Mouse (Mus musculus) heart, adult 18-20 months (tissue): ENCODE data around the gene Shc2. TPM values are rescaled to one million over a fixed set of nuclear protein-coding genes. Genes with fewer than 3 reads are reported as not detected.
A peak's percentile ranks its signal among the peaks of the same experiment; 100 is the strongest.

Source experiments
- DNase-seq, 2 experiments: peaks; one replicate each; pipeline ENCODE4 v3.0.0; 2021 to 2022; ENCODE audit warnings: mixed read lengths in 1 of 2
- total RNA-seq, 2 experiments: library from RNA; stranded (reverse); gene quantifications; 2 replicates each; pipeline ENCODE4 v1.2.3; 2021

Shc2 gene
- total RNA-seq, 2 experiments from 2014 or later = 1.3 to 1.5 TPM

DNA sequence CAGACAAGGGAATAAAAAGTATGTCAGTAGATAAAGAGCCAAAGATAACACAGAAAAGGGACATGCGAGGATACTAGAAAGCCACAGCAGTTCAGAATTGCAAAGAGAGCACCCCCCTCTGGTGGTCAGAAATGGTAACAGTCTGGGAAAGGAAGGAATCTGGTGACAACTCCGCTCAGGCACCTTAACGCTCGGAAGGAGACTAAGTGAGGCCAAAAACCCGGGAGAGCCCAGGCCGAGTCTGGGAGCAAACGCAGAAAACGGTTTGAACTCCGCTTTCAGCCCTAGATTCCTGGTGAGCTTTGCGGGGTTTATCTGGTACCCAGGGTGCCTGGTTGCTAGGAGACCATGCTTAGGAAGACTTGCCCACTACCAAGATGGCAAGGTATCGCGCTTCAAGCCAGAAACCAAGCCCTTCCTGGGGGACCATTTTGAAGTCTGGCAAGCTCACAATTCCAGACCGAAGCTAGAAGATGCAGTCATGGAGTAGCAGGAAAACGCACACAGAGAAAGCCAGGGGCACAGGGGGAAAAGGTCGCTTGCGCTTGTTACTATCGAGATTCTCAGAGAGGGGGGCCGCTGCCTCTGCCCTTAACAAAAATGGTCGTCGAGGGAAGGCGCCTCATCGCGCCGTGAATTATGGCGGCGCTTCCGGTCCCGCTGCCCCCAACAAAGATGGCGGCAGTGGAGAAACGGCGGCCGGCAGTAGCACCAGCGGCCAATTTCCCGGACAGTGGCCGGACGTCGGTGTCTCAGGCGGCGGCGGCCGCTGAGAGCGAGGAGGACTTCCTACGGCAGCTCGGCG lies 31.3 kb upstream of the Shc2 start, which contains the start of gene Tpgs1:
Gene Tpgs1, plus strand, starts transcription at position 599 of the 805 bp plus-strand sequence.
- peak; percentile 92 to 95 for DNase-seq

DNA sequence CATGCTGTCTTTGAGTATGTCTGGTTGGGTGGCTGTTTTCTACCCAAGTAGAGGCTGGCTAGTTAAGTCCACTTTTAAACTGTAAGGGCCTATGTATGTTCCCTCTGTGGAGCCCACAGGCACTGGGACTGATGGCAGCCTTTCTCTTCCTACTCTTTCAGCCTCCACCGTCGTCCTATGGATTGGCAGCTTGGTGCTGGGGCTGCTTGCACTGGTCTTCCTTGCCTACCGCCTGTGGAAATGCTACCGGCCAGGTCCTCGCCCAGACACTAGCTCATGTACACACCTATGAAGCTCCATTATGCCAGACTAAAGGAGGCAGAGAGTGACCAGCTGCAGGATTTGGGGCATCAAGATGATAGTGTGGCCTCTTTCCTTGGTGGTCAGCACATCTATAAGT lies 30.4 kb upstream of the Shc2 start:
- no peak for DNase-seq

DNA sequence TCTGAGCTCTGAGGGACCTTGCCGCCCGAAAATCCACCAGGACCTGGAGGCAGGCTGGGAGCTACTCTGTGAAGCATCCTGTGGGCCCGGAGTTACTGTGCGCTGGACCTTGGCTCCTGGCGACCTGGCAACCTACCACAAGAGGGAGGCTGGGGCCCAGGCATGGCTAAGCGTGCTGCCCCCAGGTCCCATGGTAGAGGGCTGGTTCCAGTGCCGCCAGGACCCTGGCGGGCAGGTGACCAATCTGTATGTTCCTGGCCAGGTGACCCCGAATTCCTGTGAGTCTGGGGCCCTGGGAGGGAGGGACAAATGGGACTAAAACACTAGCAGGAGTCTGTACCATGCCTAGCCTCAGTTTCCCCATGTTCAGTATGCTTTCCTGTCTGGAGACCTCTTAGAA lies 28.8 kb upstream of the Shc2 start:
- DNase-seq = no peak

DNA sequence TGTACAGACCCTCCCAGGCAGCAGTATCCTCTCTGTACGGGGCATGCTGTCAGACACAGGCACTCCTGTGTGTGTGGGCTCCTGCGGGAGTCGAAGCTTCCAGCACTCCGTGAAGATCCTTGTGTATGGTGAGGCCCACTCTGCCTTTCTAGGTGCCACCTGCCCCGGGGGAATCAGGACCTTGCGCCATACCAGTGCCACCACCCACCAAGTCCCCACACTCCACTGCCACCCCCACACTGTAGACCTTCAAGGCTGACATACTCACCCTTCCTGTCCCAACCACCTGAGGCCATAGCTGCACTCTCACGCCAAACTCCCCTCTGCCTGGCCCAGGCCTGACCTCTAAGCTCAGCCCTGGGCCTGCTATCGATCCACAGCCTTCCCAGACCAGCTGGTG lies 27.3 kb upstream of the Shc2 start:
- DNase-seq = no peak

DNA sequence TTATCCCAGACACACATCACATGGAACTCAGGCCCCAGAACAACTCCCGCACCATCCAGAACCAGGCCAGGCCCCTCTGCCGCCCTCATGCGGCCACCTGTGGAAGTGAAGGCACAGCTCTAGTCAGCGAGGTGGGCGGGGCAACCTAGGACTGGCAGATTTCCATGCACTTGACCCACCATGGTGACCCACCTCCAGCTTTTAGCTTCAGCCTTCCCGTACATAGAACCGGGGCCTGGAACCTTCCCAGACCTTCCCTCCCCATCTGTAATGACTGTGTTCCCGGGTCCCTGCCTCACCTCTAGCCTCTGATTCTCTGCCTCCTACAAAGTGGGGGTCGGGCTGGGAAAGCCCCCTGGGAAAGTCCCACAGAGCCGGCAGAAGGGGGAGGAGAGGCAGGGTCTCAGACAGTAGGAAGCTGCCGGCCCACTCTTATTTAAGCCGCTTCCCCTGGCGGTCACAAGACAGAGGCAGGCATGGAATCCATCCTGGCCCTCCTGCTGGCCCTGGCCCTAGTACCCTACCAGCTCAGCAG lies 26.5 kb upstream of the Shc2 start, which contains the start of gene Madcam1:
Gene Madcam1, plus strand, starts transcription at position 429 of the 535 bp plus-strand sequence.
- peak in 1 of 2 experiments; percentile 75 for DNase-seq

DNA sequence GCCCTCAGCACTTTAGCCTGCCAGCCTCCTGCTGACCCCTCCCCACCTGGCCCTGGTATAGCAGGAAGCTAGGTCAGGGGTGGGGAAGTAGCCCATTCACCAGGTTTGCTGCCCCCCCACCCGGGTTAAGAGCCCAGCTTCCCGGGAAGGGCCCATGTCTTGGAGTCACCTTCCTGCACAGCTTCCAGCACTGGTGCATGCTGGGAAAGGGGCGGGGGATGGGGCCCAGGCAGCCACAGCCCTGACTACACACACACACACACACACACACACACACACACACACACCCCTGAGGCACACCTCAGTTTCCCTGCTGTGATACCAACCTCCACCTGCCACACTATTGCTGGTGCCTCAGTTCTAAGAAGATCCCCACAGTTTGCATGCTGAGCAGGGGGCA lies 24.1 kb upstream of the Shc2 start:
- DNase-seq = no peak

DNA sequence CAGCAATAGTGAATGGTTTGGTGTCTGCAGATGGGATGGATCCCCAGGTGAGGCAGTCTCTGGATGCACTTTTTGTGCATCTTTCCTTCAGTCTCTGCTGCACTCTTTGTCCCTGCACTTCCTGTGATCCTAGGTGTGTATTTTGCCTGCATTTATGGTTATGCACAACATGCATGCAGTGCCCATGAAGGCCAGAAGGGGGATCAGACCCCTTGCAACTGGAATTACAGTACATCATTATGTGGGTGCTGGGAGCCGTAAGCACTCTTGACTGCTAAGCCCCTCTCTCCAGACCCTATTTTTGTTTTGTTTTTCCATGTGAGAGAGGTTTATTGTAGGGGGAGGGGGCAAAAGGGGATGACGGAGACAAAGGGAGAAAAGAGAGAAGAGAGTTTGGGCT lies 22.6 kb upstream of the Shc2 start:
- no peak for DNase-seq

DNA sequence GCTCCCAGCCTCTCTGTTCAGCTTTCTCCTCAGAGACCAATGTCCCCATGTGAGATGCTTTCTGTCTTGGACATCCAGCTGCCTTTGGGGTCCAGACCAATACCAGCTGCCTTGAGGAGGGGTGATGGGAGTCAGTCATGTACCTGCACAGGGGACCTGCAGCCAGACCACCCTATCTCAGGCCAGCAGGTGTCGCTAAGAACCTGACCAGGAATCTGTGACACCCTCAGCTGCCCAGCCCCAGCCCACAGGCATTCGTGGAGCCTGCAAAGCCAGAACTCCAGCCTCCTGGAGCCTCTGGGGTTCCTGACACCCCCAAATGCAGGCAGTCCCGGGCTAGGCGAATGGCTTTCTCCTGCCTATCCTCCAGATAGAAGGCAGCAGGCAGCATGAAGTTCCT lies 21.1 kb upstream of the Shc2 start:
- no peak for DNase-seq

DNA sequence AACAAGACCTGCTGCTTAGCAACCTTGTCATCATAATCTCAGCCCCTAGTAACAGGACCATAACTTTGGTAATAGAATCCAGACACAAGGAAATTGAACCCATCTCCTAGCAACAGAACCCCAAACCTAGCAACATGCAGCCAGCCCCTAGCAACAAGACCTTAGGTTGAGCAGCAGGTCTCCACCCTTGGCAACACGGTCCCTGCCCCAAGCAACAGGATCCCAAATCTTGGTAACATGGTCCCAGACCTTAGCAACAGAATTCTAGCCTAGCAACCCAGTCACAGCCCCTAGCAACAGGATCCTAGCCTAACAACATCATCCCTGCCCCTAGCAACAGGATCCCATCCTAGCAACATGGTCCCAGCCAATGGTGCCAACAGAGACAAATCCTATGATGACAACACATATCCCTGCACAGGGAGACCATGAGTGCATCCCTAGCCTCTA lies 17.3 kb upstream of the Shc2 start:
- DNase-seq = no peak

DNA sequence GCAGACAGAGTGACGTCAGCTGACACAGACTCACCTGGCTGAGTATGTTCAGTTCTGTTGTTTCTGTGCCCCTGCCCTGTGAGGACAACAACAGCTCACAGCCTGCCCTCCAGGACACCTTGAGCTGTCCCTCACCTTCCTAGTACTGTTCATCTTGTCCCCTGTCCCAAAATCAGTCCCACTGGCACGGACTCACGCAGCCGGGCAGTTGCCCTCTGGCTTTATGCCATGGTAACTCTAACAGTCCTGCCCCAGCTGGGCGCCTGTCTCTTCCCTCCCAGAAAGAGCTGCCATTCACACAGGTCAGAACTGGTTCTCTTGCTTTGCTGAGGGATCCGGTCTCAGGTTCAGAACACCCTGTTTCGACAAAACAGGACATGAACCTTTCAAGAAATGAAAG lies 15.1 kb upstream of the Shc2 start:
- DNase-seq = peak; percentile 45 to 70

DNA sequence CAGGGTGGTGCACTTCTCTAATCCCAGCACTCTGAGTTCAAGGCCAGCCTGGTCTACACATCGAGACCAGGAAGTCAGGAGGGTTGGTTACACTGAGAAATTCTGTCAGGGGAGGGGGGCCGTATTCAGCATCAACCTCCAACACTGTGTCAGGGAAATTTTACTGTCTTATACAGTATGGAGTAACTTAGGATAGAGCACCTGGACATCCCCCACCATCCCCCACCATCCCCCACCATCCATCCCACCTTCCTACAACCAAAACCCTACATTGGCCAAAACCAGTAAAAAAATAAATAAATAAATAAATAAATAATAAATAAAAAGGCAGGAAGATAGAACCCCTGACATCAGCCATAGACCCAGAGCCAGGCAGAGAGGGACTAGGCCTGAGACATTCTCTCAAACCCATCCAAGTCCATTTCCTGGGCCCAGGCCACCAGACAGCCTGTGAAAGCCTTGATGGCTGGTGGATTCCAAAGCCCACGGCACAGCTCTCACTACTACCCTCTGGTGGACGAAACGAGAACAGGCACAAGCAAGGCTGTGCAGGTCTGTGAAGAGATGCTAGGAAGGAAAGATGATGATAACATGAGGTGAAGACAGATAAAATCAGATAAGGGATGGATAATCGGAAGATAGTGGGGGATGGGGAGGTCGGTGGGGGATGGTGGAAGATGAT lies 11.5 kb upstream of the Shc2 start:
- peak; percentile 50 to 86 for DNase-seq

DNA sequence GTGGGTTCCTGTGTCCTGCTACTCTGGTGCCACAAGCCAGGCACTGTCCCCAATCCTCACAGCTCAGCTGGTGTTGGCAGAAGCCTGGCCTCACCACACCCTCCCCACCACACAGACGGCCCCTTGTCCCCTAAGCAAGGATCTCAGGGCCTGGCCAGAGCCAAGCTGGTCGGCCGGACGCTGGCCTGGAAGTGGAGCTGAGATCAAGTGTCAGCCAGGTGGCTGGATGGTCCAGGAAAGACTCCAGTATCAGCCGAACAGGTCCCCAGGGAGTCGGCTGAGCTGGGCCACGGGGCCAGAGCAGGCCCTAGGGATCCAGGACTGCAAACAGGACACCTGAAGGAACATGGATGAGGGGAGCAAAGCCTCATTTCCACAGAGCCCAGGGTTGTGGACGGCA lies 8.0 kb upstream of the Shc2 start, which contains the start of gene Odf3l2:
Gene Odf3l2, minus strand, starts transcription at position 28 of the 400 bp plus-strand sequence.
- no peak for DNase-seq

DNA sequence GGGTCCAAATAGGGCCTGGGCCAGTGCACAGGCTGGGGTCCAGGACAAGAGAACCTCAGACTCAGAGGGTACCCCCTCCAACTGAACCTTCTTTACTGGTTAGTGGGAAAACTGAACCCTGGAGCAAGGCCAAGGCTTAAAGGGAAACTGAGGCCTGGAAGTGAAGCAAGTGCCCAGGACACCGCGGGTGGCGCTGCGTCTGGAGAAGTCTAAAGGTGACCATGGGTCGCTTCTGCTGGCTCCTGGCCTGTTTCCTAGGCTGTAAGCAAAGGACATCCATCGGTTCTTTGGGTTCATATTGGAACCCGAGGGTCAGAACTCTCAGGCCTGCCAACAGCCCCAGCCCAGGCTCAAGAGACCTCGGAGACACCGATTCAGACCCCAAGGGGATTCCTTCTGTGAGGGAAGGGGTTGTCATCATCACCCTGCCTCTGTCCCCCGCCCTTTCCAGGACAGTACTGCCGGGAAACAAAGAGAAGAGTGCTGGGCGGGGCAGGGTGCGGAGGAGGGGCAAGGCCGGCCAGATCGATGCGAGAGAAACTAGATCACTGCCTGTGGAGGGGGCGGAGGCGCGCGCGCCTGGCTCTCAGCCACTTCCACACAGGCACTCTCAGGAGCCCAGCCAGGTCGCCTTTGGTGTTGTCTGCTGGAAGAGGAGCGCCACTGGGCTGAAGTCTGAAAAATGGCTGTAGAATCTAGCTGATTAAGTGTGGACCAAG lies 927 bp upstream of the Shc2 start:
- peak; percentile 44 to 58 for DNase-seq

DNA sequence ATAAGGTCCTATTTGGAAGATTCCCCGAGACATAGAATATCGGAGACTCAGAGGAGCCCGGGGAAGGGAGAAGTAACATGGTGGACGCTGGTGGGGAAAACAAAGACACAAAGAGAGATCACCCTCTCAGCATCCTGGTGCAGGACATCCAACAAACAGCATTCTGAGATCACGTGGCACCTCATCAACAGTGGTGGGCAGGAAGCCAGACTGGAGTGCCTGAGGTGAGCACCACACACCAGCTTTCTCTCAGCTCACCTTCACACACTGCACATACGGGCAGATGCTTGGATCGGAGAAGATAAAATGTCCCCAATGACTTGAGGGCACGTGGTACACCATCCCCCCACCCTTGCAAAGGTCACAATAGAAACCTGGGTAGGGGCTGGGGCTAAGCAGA lies 1.4 kb downstream of the Shc2 start:
- DNase-seq = no peak

DNA sequence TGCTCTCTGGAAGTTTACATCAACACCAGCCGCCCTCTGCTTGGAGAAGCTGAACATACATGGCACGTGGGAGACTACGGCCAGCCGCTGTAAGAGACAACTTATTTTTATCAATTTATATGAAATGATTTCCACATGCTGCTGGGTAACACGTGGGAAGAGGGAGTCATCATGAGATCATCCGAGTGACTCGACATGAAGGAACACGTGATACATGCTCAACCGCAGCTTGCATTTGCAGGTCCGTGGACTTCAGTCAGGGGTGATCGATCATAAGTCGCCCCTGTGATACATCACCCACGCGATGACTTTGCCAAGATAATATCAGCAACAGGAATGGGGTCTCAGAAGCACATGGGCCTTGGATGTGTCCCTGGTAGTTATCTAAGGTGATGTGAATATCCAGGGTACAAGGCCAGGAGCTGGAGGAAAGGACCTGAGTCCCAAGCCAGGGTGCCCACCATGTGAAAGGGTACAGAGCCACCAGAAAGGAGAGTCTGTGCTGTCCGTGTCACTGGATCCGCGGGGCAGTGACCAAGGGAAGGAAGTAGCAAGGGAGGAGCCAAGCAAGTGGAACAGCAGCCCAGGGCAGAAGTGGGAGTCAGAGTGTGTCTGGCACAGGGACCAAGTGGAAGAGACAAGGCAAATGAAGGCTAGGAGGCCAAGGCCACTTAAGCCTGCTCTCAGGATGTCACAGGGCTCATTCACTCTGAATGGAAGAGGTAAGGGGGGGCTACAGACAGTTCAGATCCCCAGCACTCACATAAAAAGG lies 4.5 kb downstream of the Shc2 start:
- DNase-seq = no peak

DNA sequence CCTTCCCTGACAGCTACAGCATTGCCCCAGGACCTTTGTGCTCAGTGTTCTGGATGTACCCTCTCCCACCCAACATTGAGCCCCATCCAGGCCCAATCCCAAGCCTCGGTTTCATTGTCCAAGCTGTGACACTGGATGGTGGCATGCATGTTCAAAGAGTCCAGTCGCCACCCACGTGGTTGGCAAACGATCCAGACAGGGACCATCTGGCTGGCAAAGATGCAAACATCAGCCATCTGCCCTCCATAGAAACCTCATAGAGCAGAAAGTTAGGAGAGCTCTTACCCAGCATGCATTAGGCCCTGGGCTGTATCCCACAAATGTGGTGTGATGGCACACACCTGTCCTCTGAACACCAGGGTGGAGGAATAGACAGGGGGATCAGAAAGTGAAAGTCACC lies 6.3 kb downstream of the Shc2 start:
- DNase-seq = no peak

DNA sequence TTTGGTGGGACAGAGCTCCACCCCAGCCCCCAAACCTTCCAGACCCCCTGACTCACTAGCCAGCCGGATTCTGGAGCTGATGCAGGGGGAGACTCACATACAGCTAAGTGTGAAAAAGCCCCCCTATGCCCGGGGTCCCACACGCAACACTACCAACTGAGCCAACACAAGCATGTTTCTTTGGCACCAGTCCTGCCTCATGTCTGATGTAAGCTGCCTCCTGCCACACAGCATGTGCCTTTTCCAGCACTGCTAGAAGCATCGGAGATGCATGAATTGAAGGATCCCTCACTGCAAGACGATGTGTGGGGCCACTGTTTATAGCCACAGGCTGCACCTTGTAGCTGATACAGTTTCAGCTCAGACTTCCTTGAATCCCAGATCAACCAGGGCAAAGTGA lies 9.3 kb downstream of the Shc2 start:
- no peak for DNase-seq

DNA sequence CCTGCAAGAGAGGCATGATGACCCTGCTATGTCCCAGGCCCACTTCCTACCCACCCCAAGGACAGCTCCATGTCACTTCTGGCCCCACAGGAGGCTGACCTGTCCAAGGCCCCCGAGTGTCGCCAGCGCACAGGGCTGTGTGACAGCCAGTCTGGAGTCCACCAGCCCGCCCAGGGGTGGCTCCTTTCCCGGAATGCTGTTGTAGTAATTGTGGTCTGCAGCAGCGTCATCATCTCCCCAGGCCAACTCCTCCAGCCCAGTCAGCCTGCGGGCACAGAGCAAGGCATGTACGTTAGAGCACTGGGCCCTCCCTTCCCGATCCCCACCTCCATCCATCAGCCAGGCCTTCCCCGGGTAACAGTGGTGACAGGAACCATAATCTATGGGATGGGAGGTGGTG lies 11.6 kb downstream of the Shc2 start:
- DNase-seq = no peak

DNA sequence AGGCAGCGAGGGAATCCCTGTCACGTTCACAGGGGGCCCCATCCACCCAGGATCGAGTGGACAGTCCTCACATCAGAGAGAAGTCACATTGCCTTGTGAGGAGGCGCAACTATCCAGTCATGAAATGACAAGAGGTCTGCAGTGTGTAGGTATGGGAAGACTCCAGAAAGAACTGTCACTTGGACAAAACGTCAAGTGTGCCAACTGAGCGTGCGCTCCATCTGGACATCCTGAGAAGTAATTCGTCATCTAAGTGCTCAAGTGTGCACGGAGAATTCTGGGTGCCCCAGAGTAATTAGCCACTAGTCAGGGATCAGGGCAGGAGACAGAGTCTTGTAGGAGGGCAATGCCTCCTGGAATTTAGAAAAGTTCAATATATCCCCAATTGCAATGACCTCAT lies 12.3 kb downstream of the Shc2 start:
- no peak for DNase-seq

DNA sequence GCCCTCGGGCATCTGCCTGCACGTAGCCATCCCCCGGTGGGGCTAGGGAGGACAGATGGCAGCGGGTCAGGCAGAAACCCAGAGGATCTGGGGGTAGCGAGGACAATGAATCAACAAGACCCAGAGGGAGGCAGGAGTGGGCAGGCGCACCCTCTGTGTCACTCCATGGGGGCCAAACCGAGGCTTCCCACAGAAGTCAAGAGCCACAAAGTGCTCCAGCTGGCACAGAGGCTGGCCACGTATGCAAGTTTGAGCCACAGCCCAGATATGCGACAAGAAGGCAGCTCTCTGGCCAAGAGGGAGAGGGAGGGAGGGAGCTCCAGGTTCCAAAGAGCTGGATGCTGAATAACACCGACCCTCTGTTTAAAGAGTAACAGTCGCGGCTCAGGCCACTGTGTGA lies 13.8 kb downstream of the Shc2 start:
- peak; percentile 54 to 68 for DNase-seq

DNA sequence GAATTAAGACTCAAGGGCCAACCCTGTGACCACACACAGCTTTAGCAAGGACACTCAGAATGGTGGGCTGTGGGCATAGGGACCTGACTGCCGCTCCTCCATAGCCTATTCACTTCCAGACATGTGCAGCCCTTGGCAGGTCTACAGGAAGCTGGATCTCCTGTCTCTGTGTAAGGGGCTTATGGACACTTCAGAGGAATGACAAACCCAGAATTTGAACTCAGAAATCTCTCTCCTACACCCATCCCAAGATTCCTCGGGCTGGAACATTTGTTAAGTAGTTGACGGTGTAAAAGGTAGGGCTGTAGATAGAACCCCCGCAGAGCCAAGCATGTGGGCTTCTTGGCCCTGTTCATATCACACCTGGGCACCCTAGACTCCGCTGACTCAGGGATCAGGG lies 21.3 kb downstream of the Shc2 start:
- DNase-seq = no peak

DNA sequence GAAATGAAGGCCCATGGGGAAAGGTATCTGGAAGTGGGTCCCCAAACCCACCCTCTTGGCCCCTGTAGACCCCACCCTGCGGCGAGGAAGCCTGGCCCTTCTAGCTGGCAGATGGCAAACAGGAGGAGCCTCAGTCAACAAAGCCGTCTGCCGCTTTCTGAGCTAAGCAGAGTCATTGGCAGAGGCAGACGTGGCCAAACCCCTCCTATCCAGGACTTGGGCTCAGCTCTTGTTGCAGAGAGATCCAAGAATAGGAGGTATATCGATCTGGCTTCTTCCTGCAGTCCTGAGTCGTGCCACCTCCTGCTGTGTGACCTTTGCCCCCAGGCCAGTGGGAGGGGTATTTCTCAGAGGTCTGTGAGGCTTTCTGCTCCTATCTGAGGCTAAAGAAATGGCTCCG lies 21.9 kb downstream of the Shc2 start:
- no peak for DNase-seq
